ENCODE assay signal across 11 mouse cellular contexts in genomic region chr10:79877757-79878156, GRCm38 (mm10). TPM values are rescaled to one million over a fixed set of nuclear protein-coding genes. Genes with fewer than 3 reads are reported as not detected.
DNase-seq lines count a peak whose midpoint lies in the region; ATAC-seq lines count a peak whose summit lies in the region.
"Had no signal": no experiment of that assay in that cellular context is flagged by ENCODE, and none has a peak within 500 bp of the region (broad histone marks: within the 10 kb centered on the region; RNA-seq: fewer than 3 reads in every experiment).

No protein-coding gene starts in this region.

- WGBS in heart, embryonic 12.5 days, result 62% methylated on average over 12 of the region's 12 CpGs
- 2% methylated on average over 12 of the region's 12 CpGs for WGBS in macrophage (ENCODE audit: missing documents)

- H3K27me3 ChIP-seq in heart, embryonic 12.5 days (replicated peaks), result peaks cover 20% of the 10 kb centered on the region

- H3K36me3 ChIP-seq in heart, embryonic 12.5 days, result no peaks in the 10 kb centered on the region
- no peaks in the 10 kb centered on the region for H3K36me3 ChIP-seq in macrophage (ENCODE audit: inconsistent target)

- H3K79me2 ChIP-seq in macrophage (ENCODE audit: inconsistent target), result no peaks in the 10 kb centered on the region; the same call in 1 of the 2 replicates

- peaks cover 33% of the 10 kb centered on the region for H3K4me1 ChIP-seq in heart, embryonic 12.5 days (replicated peaks)

- no peak overlapping the region for H3K27ac ChIP-seq in heart, embryonic 12.5 days (ENCODE audit: poor library complexity, severe bottlenecking)
- peak overlapping the region; percentile 82 for H3K27ac ChIP-seq in macrophage
- H3K27ac ChIP-seq: stomach, postnatal 0 days had no signal

- no peak overlapping the region for H3K4me3 ChIP-seq in heart, embryonic 12.5 days
- peak overlapping the region; percentile 1; the same call in 1 of the 2 replicates for H3K4me3 ChIP-seq in macrophage (ENCODE audit: inconsistent target)

- DNase-seq in heart, adult 11 months, result peak; percentile 98
- DNase-seq in kidney, postnatal 14 days, result peak; percentile 72
- no peak for DNase-seq in retina, embryonic 14.5 days (ENCODE audit: low spot score)
- no peak for DNase-seq in spleen, postnatal 4 days (ENCODE audit: low spot score in 2 of 2)
- DNase-seq in thymus, postnatal 36 days, result no peak

- no peak overlapping the region for H3K4me2 ChIP-seq in heart, embryonic 12.5 days

- no peak for ATAC-seq in heart, embryonic 12.5 days (ENCODE audit: insufficient number of reproducible peaks, low FRiP score)
- ATAC-seq in common myeloid progenitor, adult 5-6 weeks (replicated peaks; ENCODE audit: low read depth, poor library complexity, severe bottlenecking), result peak; percentile 59

- no peak overlapping the region for H3K9ac ChIP-seq in heart, embryonic 12.5 days

- no peaks in the 10 kb centered on the region for H3K9me3 ChIP-seq in heart, embryonic 12.5 days (replicated peaks)

RNA-seq across cellular contexts. Expression of gene Plppr3, which starts 3.3 kb away (rescaled TPM):
- 14.2 and 15.5 TPM in 2 replicates for polyA plus RNA-seq in heart, embryonic 12.5 days (2016; fragmentation: Nextera tagmentation; extraction: Ambion mirVana)
- 40.8 and 46.6 TPM in 2 replicates for total RNA-seq in common myeloid progenitor, adult 5-6 weeks (2017)
- total RNA-seq in macrophage (2018; cell fraction: chromatin; rRNA removed), result 1 to 10 TPM in 16 of 26 experiments, under 1 TPM in 6, not detected in 4; 0.39 to 4.6 (median 1.9) TPM
- total RNA-seq in macrophage (2018; cell fraction: cytosol; rRNA removed), result 1 to 10 TPM in 13 of 26 experiments, under 1 TPM in 13; 0.17 to 3.2 (median 1.0) TPM
- total RNA-seq in macrophage (2018; cell fraction: nucleus; rRNA removed), result 1 to 10 TPM in 16 of 26 experiments, under 1 TPM in 8, not detected in 2; 0.17 to 7.0 (median 1.6) TPM
- polyA plus RNA-seq in macrophage (2018), result 0.64 to 2.5 TPM (median 1.0 TPM) in 3 replicates

RNA-seq across cellular contexts. Expression of gene Prtn3, which starts 3.5 kb away (rescaled TPM):
- polyA plus RNA-seq in heart, embryonic 12.5 days (2016; fragmentation: Nextera tagmentation; extraction: Ambion mirVana), result 1.8 and 2.0 TPM in 2 replicates
- 131 and 159 TPM in 2 replicates for total RNA-seq in common myeloid progenitor, adult 5-6 weeks (2017)
- total RNA-seq in macrophage (2018; cell fraction: chromatin; rRNA removed), result 1 to 10 TPM in 2 of 26 experiments, not detected in 24; 2.3 to 3.4 TPM
- 1 to 10 TPM in 15 of 26 experiments, under 1 TPM in 11; 0.20 to 3.8 (median 1.2) TPM for total RNA-seq in macrophage (2018; cell fraction: cytosol; rRNA removed)
- total RNA-seq in macrophage (2018; cell fraction: nucleus; rRNA removed), result 1 to 10 TPM in 3 of 26 experiments, under 1 TPM in 1, not detected in 22; 0.77 to 2.7 (median 1.3) TPM
- 0.96 to 1.6 TPM (median 1.2 TPM) in 3 replicates for polyA plus RNA-seq in macrophage (2018)

RNA-seq across cellular contexts. Expression of gene Elane, which starts 8.3 kb away (rescaled TPM):
- polyA plus RNA-seq in heart, embryonic 12.5 days (2016; fragmentation: Nextera tagmentation; extraction: Ambion mirVana), result 0.47 TPM in 1 of 2 replicates, not detected in the other
- total RNA-seq in common myeloid progenitor, adult 5-6 weeks (2017), result 61.2 and 92.1 TPM in 2 replicates
- not detected for total RNA-seq in macrophage (2018; cell fraction: chromatin; rRNA removed)
- total RNA-seq in macrophage (2018; cell fraction: cytosol; rRNA removed), result 1 to 10 TPM in 1 of 26 experiments, under 1 TPM in 11, not detected in 14; 0.27 to 1.2 (median 0.48) TPM
- total RNA-seq in macrophage (2018; cell fraction: nucleus; rRNA removed), result under 1 TPM in 2 of 26 experiments, not detected in 24; 0.66 to 0.88 TPM
- polyA plus RNA-seq in macrophage (2018), result 0.67 to 0.89 TPM in 2 of 3 replicates, not detected in the other
- total RNA-seq: layer of hippocampus, adult 8-10 months had no signal

RNA-seq across cellular contexts. Expression of gene Cfd, which starts 12.9 kb away (rescaled TPM):
- polyA plus RNA-seq in heart, embryonic 12.5 days (2016; fragmentation: Nextera tagmentation; extraction: Ambion mirVana), result not detected in 2 replicates
- not detected in 2 replicates for total RNA-seq in common myeloid progenitor, adult 5-6 weeks (2017)
- not detected for total RNA-seq in macrophage (2018; cell fraction: chromatin; rRNA removed)
- not detected for total RNA-seq in macrophage (2018; cell fraction: cytosol; rRNA removed)
- total RNA-seq in macrophage (2018; cell fraction: nucleus; rRNA removed), result not detected
- polyA plus RNA-seq in macrophage (2018), result not detected in 3 replicates
- total RNA-seq: megakaryocyte-erythroid progenitor cell, adult 5-6 weeks had no signal
- polyA plus RNA-seq: stomach, postnatal 0 days had no signal

RNA-seq across cellular contexts. Expression of gene Ptbp1, which starts 23.5 kb away (rescaled TPM):
- 139 and 142 TPM in 2 replicates for polyA plus RNA-seq in heart, embryonic 12.5 days (2016; fragmentation: Nextera tagmentation; extraction: Ambion mirVana)
- 210 and 221 TPM in 2 replicates for total RNA-seq in common myeloid progenitor, adult 5-6 weeks (2017)
- 100 to 1,000 TPM in 25 of 26 experiments, 10 to 100 TPM in 1; 90.6 to 694 (median 200) TPM for total RNA-seq in macrophage (2018; cell fraction: chromatin; rRNA removed)
- 100 to 1,000 TPM in 23 of 26 experiments, 10 to 100 TPM in 3; 93.6 to 190 (median 119) TPM for total RNA-seq in macrophage (2018; cell fraction: cytosol; rRNA removed)
- total RNA-seq in macrophage (2018; cell fraction: nucleus; rRNA removed), result 100 to 1,000 TPM in 21 of 26 experiments, 10 to 100 TPM in 5; 84.7 to 316 (median 139) TPM
- 119 to 188 TPM (median 143 TPM) in 3 replicates for polyA plus RNA-seq in macrophage (2018)

Comparison
In these comparisons a context has a peak if more than half of its experiments do, and no peak if none do; other contexts are left out.
1. DNase-seq: peak in heart, adult 11 months (single experiment) and kidney, postnatal 14 days (single experiment); none in retina, embryonic 14.5 days (single experiment), spleen, postnatal 4 days (0 of 2) and thymus, postnatal 36 days (0 of 2).